Mouse (Mus musculus) myocyte (in vitro differentiated cells): Measurements from ENCODE around the gene Cep95.

Source experiments
- CEBPB ChIP-seq: IDR thresholded peaks from 2 replicates; pipeline ENCODE4 v1.6.1; 2011; ENCODE audit warnings: mild to moderate bottlenecking, moderate library complexity; ENCODE audit not compliant: poor library complexity, insufficient read depth, severe bottlenecking
- E2F4 ChIP-seq: IDR thresholded peaks from one replicate; pipeline ENCODE4 v1.6.1; 2011; ENCODE audit warnings: mild to moderate bottlenecking, control low read depth, moderate library complexity; ENCODE audit not compliant: insufficient read depth
- MAX ChIP-seq: IDR thresholded peaks from one replicate; pipeline ENCODE4 v1.6.1; 2011; ENCODE audit warnings: low read depth, mild to moderate bottlenecking, control low read depth
- MYOD1 ChIP-seq, 3 experiments: IDR thresholded peaks; one replicate each; pipeline ENCODE4 v1.6.1; 2011; ENCODE audit warnings: control low read depth in 2 of 3, low read depth in 2 of 3, mild to moderate bottlenecking in 2 of 3, moderate library complexity in 1 of 3; ENCODE audit not compliant: insufficient read length in 2 of 3, control insufficient read depth in 1 of 3
- POLR2A ChIP-seq: IDR thresholded peaks from one replicate; pipeline ENCODE4 v1.6.1; 2011; ENCODE audit warnings: low read depth, mild to moderate bottlenecking, control low read depth, moderate library complexity; ENCODE audit not compliant: insufficient read length
- POLR2AphosphoS2 ChIP-seq: IDR thresholded peaks from one replicate; pipeline ENCODE4 v1.6.1; 2011; ENCODE audit warnings: low read depth, control low read depth; ENCODE audit not compliant: insufficient read length
- SRF ChIP-seq: IDR thresholded peaks from one replicate; pipeline ENCODE4 v1.6.1; 2011; ENCODE audit warnings: low read depth; ENCODE audit not compliant: control insufficient read depth, insufficient read length
- TCF12 ChIP-seq: IDR thresholded peaks from one replicate; pipeline ENCODE4 v1.6.1; 2011; ENCODE audit warnings: mild to moderate bottlenecking, control low read depth; ENCODE audit not compliant: poor library complexity, insufficient read depth, severe bottlenecking
- USF1 ChIP-seq: IDR thresholded peaks from one replicate; pipeline ENCODE4 v1.6.1; 2011; ENCODE audit warnings: low read depth, mild to moderate bottlenecking, control low read depth, moderate library complexity

- TF ChIP-seq E2F4 = no peak
- TF ChIP-seq MYOD1 (IDR thresholded peaks at IDR 0.05; ENCODE audit: control insufficient read depth in 1 of 3, insufficient read length in 2 of 3, low read depth in 2 of 3) = no peak
- TF ChIP-seq USF1 = no peak
- TF ChIP-seq POLR2A = no peak
- no peak for TF ChIP-seq TCF12
- TF ChIP-seq CEBPB = no peak
- TF ChIP-seq MAX = no peak
- TF ChIP-seq POLR2AphosphoS2 = no peak
- TF ChIP-seq SRF = no peak
Measured at GRCm38 (mm10) chr11:106741232-106741631, 47.8 kb upstream of the Cep95 start.
